Mouse (Mus musculus) ES-E14 (cell line): ENCODE measurements around the gene Sprr2a2. TPM values are rescaled to one million over a fixed set of nuclear protein-coding genes. Genes with fewer than 3 reads are reported as not detected.
"Not testable (repeated sequence)": the region's sequence is repeated elsewhere in the genome, so short reads cannot be mapped to it uniquely, and the experiment has no call there.

ENCODE experiments used
- DNase-seq: peaks from one replicate; pipeline ENCODE4 v3.0.0-alpha.2; 2013; ENCODE audit warnings: low read depth, low spot score
- H3K27ac ChIP-seq: 2 replicates; pipeline ENCODE4 v1.5.1; 2012; ENCODE audit warnings: low read depth, mild to moderate bottlenecking, low read length, moderate library complexity, mixed read lengths; ENCODE audit not compliant: poor library complexity, insufficient read depth, severe bottlenecking
- H3K36me3 ChIP-seq: 2 replicates; pipeline ENCODE4 v1.6.1; 2012; ENCODE audit warnings: mild to moderate bottlenecking, low read length, moderate library complexity, mixed read lengths; ENCODE audit not compliant: control insufficient read depth, poor library complexity, insufficient read depth, severe bottlenecking
- H3K4me1 ChIP-seq, 2 experiments: fragments of 150-350 bp in 1 of 2; sonication (generic) in 1 of 2; 2 replicates each; pipeline ENCODE4 v1.6.1; 2012; ENCODE audit warnings: low read length in 2 of 2, mild to moderate bottlenecking in 1 of 2, mixed read lengths in 1 of 2; ENCODE audit not compliant: control insufficient read depth in 2 of 2, insufficient read depth in 2 of 2, poor library complexity in 1 of 2
- H3K4me3 ChIP-seq, 2 experiments: fragments of 150-350 bp in 1 of 2; sonication (generic) in 1 of 2; 2 replicates each; pipeline ENCODE4 v1.5.1; 2012; ENCODE audit warnings: low read length in 2 of 2, low read depth in 1 of 2, mild to moderate bottlenecking in 1 of 2, mixed read lengths in 1 of 2; ENCODE audit not compliant: insufficient read depth in 1 of 2, poor library complexity in 1 of 2, severe bottlenecking in 1 of 2
- H3K9ac ChIP-seq: 2 replicates; pipeline ENCODE4 v1.6.1; 2012; ENCODE audit warnings: low read depth, mild to moderate bottlenecking, low read length, mixed read lengths; ENCODE audit not compliant: poor library complexity, insufficient read depth, severe bottlenecking
- H3K9me3 ChIP-seq: fragments of 150-350 bp; sonication (generic); 2 replicates; pipeline ENCODE4 v1.6.1; 2012; ENCODE audit warnings: low read depth, mild to moderate bottlenecking, low read length; ENCODE audit not compliant: control insufficient read depth, insufficient read depth
- CHD2 ChIP-seq: IDR thresholded peaks from 2 replicates; pipeline ENCODE4 v1.6.1; 2014; ENCODE audit warnings: mild to moderate bottlenecking, low read depth, low read length, inconsistent platforms
- HCFC1 ChIP-seq: IDR thresholded peaks from 2 replicates; pipeline ENCODE4 v1.6.1; 2012; ENCODE audit warnings: low read length, inconsistent platforms, borderline replicate concordance; ENCODE audit not compliant: insufficient read depth
- MAFK ChIP-seq: IDR thresholded peaks from 2 replicates; pipeline ENCODE4 v1.6.1; 2014; ENCODE audit warnings: mild to moderate bottlenecking, low read depth, low read length, inconsistent platforms; ENCODE audit not compliant: insufficient read depth
- ZC3H11A ChIP-seq: IDR thresholded peaks from 2 replicates; pipeline ENCODE4 v1.6.1; 2012; ENCODE audit warnings: low read depth, mild to moderate bottlenecking, inconsistent platforms, low read length, borderline replicate concordance
- ZNF384 ChIP-seq: IDR thresholded peaks from 2 replicates; pipeline ENCODE4 v1.6.1; 2012; ENCODE audit warnings: low read depth, low read length, inconsistent platforms
- in situ Hi-C, 2 experiments: fragments of 600-800 bp; cut with MboI; formaldehyde crosslinking; loops; one replicate each; pipeline ENCODE4 v1.15.1; 2025; ENCODE audit warnings: low sequenced_read_pairs in 2 of 2, inconsistent platforms in 1 of 2; ENCODE audit not compliant: unreplicated experiment in 2 of 2
- total RNA-seq: library from RNA; depleted of rRNA; stranded (reverse); fragments of 300-350 nt; gene quantifications from 2 replicates; pipeline ENCODE4 v1.2.3, GENCODE M21; 2012; rRNA removed

The Sprr2a2 gene
- 0.48 and 2.7 TPM in 2 replicates for total RNA-seq

- in situ Hi-C loops, H3K9me3 ChIP-seq, H3K4me1 ChIP-seq, DNase-seq, H3K4me3 ChIP-seq, H3K36me3 ChIP-seq, H3K27ac ChIP-seq, H3K9ac ChIP-seq: not testable (repeated sequence)
Observed at GRCm38 (mm10) chr3:92215569-92215968, at the start of gene Sprr2a2, which contains the start of gene Sprr2a1. Sprr2a2 (plus strand) TSS chr3:92215920. Sprr2a1 (plus strand) TSS chr3:92215799.

- Histone ChIP-seq H3K27ac (no peak overlapping the region), H3K4me1 (no peaks in the 10 kb centered on the region), H3K9me3 (no peaks in the 10 kb centered on the region), H3K4me3 (no peak overlapping the region), H3K36me3 (no peaks in the 10 kb centered on the region), H3K9ac (no peak overlapping the region)
- no peak for DNase-seq
- no peak for TF ChIP-seq MAFK
- TF ChIP-seq CHD2: no peak
- TF ChIP-seq ZNF384: no peak
- no peak for TF ChIP-seq HCFC1
- no peak for TF ChIP-seq ZC3H11A
- in situ Hi-C loops: no loop called here
Observed at GRCm38 (mm10) chr3:92169847-92170246, 45.9 kb upstream of the Sprr2a2 start.

- no peaks in the 10 kb centered on the region for H3K36me3 ChIP-seq
- H3K4me3 ChIP-seq: no peak overlapping the region
- no peak overlapping the region for H3K9ac ChIP-seq
- no peaks in the 10 kb centered on the region for H3K9me3 ChIP-seq
- H3K4me1 ChIP-seq: no peaks in the 10 kb centered on the region
- in situ Hi-C loops: no loop called here
- no peak for TF ChIP-seq ZNF384
- no peak for TF ChIP-seq HCFC1
- TF ChIP-seq CHD2: no peak
- TF ChIP-seq ZC3H11A: no peak
- no peak for TF ChIP-seq MAFK
- no peak for DNase-seq
- no peak overlapping the region for H3K27ac ChIP-seq
Observed at GRCm38 (mm10) chr3:92176880-92177279, 38.8 kb upstream of the Sprr2a2 start.

GRCm38 (mm10) chr3:92195512-92196200 is 20.1 kb upstream of the Sprr2a2 start:
- Histone ChIP-seq H3K9me3 (0 out of 2 replicates have a peak, but pooled peaks cover 5% of the 10 kb centered on the region), H3K36me3 (no peaks in the 10 kb centered on the region), H3K9ac (no peak overlapping the region), H3K4me3 (no peak overlapping the region), H3K4me1 (no peaks in the 10 kb centered on the region), H3K27ac (no peak overlapping the region)
- in situ Hi-C loops: no loop called here
- TF ChIP-seq HCFC1 (no peak), MAFK (no peak), ZNF384 (no peak), ZC3H11A (no peak), CHD2 (no peak)
- no peak for DNase-seq

- H3K27ac ChIP-seq, H3K4me3 ChIP-seq, H3K9me3 ChIP-seq, DNase-seq, in situ Hi-C loops, H3K9ac ChIP-seq, H3K4me1 ChIP-seq, H3K36me3 ChIP-seq: not testable (repeated sequence)
Observed at GRCm38 (mm10) chr3:92211133-92211925, 4.4 kb upstream of the Sprr2a2 start.

GRCm38 (mm10) chr3:92212059-92212458 is 3.7 kb upstream of the Sprr2a2 start:
- H3K27ac ChIP-seq, H3K4me3 ChIP-seq, H3K36me3 ChIP-seq, H3K9me3 ChIP-seq, in situ Hi-C loops, H3K4me1 ChIP-seq, DNase-seq, H3K9ac ChIP-seq: not testable (repeated sequence)

GRCm38 (mm10) chr3:92213651-92214050 is 2.1 kb upstream of the Sprr2a2 start:
- H3K27ac ChIP-seq, H3K9me3 ChIP-seq, H3K4me1 ChIP-seq, H3K9ac ChIP-seq, DNase-seq, H3K4me3 ChIP-seq, H3K36me3 ChIP-seq, in situ Hi-C loops: not testable (repeated sequence)
